Mouse (Mus musculus): Measurements from ENCODE around the gene Prl8a9. TPM values are rescaled to one million over a fixed set of nuclear protein-coding genes. Genes with fewer than 3 reads are reported as not detected.

Gene Prl8a9
- not detected for total RNA-seq (2022)

GRCm38 (mm10) chr13:27564506-27564905 lies at the start of gene Prl8a9:
TSS of gene Prl8a9 (minus strand) at chr13:27564606.
- DNase-seq (ENCODE audit: low spot score), result no peak

- DNase-seq (ENCODE audit: low spot score), result no peak
Measured at GRCm38 (mm10) chr13:27610482-27610881, 46.1 kb upstream of the Prl8a9 start, which contains the start of gene Prl7b1. TSS of gene Prl7b1 (minus strand) at chr13:27610582.

GRCm38 (mm10) chr13:27582071-27582470 lies 17.7 kb upstream of the Prl8a9 start, which contains the start of gene Prl8a1:
TSS of gene Prl8a1 (minus strand) at chr13:27582171.
- no peak for DNase-seq (ENCODE audit: low spot score)

- DNase-seq (ENCODE audit: low spot score), result no peak
Measured at GRCm38 (mm10) chr13:27553336-27553735, 11.1 kb downstream of the Prl8a9 start.

GRCm38 (mm10) chr13:27523156-27523555 lies 41.2 kb downstream of the Prl8a9 start:
- no peak for DNase-seq (ENCODE audit: low spot score)

GRCm38 (mm10) chr13:27513117-27513516 lies 51.3 kb downstream of the Prl8a9 start, which contains the start of gene Prl8a8:
TSS of gene Prl8a8 (minus strand) at chr13:27513217.
- no peak for DNase-seq (ENCODE audit: low spot score)

Other genes starting within 250 kb of the Prl8a9 start
- not detected for gene Prl8a2, start 218.9 kb downstream of the Prl8a9 start, total RNA-seq (2022)
- not detected for gene Prl2b1, start 173.8 kb downstream of the Prl8a9 start, total RNA-seq (2022)
- not detected for gene Prl8a6, start 125.9 kb downstream of the Prl8a9 start, total RNA-seq (2022)
- not detected for gene Prl8a8, start 51.4 kb downstream of the Prl8a9 start, total RNA-seq (2022)
- not detected for gene Prl8a1, start 17.6 kb upstream of the Prl8a9 start, total RNA-seq (2022)
- gene Prl7b1, start 46.0 kb upstream of the Prl8a9 start, total RNA-seq (2022), result not detected
- not detected for gene Prl7a1, start 77.9 kb upstream of the Prl8a9 start, total RNA-seq (2022)
- gene Prl7a2, start 103.4 kb upstream of the Prl8a9 start, total RNA-seq (2022), result not detected
- gene Prl7d1, start 152.1 kb upstream of the Prl8a9 start, total RNA-seq (2022), result not detected
- gene Prl7c1, start 216.2 kb upstream of the Prl8a9 start, total RNA-seq (2022), result not detected
- gene Prl2a1, start 237.0 kb upstream of the Prl8a9 start, total RNA-seq (2022), result not detected

Measured in heart, adult 8-10 months (tissue).